Mouse (Mus musculus) lung, postnatal 0 days (tissue): ENCODE measurements around the gene Zp3.

Source experiments
- CTCF ChIP-seq: IDR thresholded peaks from 2 replicates; pipeline ENCODE4 v1.5.1; 2016; ENCODE audit warnings: antibody characterized with exemption, mild to moderate bottlenecking
- EP300 ChIP-seq: IDR thresholded peaks from 2 replicates; pipeline ENCODE4 v1.6.1; 2016; ENCODE audit warnings: antibody characterized with exemption, mild to moderate bottlenecking, control low read depth

DNA sequence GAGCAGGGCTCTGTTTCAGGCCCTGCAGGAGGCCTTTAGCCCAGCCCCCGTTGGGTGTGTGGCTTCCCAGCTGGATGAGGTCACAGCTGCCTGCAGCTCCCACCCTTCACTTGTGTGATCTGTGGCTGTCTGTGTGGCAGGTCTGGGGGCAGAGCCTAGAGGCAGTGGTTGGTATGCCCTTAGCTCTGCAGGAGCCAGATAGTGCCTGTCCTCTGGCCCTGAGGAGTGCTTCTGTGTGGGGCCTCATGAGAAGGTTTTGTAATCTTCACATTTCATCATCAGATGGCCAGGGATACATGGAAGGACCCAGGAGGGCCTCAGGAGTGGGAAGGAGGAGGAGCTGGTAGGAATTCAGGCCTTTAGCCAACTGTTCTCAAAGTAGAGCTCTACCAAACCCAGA, 40.0 kb downstream of the Zp3 start:
- TF ChIP-seq EP300 (peak; percentile 63), CTCF (no peak)
